11 mouse cellular contexts compared by ENCODE assay signal in genomic region chr16:88542488-88542887, GRCm38 (mm10). TPM values are rescaled to one million over a fixed set of nuclear protein-coding genes. Genes with fewer than 3 reads are reported as not detected.
DNase-seq lines count a peak whose midpoint lies in the region; ATAC-seq and TF ChIP-seq lines count a peak whose summit lies in the region.
"Had no signal": no experiment of that assay in that cellular context is flagged by ENCODE, and none has a peak within 500 bp of the region (broad histone marks: within the 10 kb centered on the region; RNA-seq: fewer than 3 reads in every experiment).

No protein-coding gene starts in this region.

- no peak overlapping the region for H3K27ac ChIP-seq in heart, adult 2 months
- H3K27ac ChIP-seq in heart, embryonic 12.5 days (ENCODE audit: poor library complexity, severe bottlenecking): no peak overlapping the region
- H3K27ac ChIP-seq in midbrain, postnatal 0 days (ENCODE audit: low read depth, low read length): no peak overlapping the region
- H3K27ac ChIP-seq in midbrain, embryonic 10.5 days (replicated peaks): no peak overlapping the region
- H3K27ac ChIP-seq: macrophage had no signal

- no peaks in the 10 kb centered on the region for H3K9me3 ChIP-seq in heart, embryonic 12.5 days (replicated peaks)
- H3K9me3 ChIP-seq in midbrain, postnatal 0 days (ENCODE audit: low read length): no peaks in the 10 kb centered on the region
- no peaks in the 10 kb centered on the region for H3K9me3 ChIP-seq in midbrain, embryonic 10.5 days (replicated peaks)

- intact Hi-C loops in heart, adult 2 months (cut with DNase I): no loop called here

- H3K4me1 ChIP-seq in heart, adult 2 months (ENCODE audit: control insufficient read depth, insufficient read depth, low read length): no peaks in the 10 kb centered on the region
- no peaks in the 10 kb centered on the region for H3K4me1 ChIP-seq in heart, embryonic 12.5 days (replicated peaks)
- no peaks in the 10 kb centered on the region for H3K4me1 ChIP-seq in midbrain, postnatal 0 days (ENCODE audit: insufficient read depth, low read length)
- H3K4me1 ChIP-seq in midbrain, embryonic 10.5 days: no peaks in the 10 kb centered on the region

- ATAC-seq in heart, embryonic 12.5 days (ENCODE audit: insufficient number of reproducible peaks, low FRiP score): no peak
- no peak for ATAC-seq in midbrain, postnatal 0 days (ENCODE audit: low FRiP score)
- ATAC-seq in megakaryocyte-erythroid progenitor cell, adult 5-6 weeks (replicated peaks; ENCODE audit: low FRiP score, low TSS enrichment, poor library complexity, severe bottlenecking): no peak

- WGBS in heart, adult 2 months: 54% methylated on average over 6 of the region's 6 CpGs
- 50% methylated on average over 6 of the region's 6 CpGs for WGBS in heart, embryonic 12.5 days
- 54% methylated on average over 6 of the region's 6 CpGs for WGBS in midbrain, postnatal 0 days
- WGBS in midbrain, embryonic 10.5 days: 54% methylated on average over 6 of the region's 6 CpGs

- no peak overlapping the region for H3K9ac ChIP-seq in heart, adult 2 months (ENCODE audit: low read depth, low read length)
- H3K9ac ChIP-seq in heart, embryonic 12.5 days: no peak overlapping the region
- H3K9ac ChIP-seq in midbrain, postnatal 0 days (replicated peaks; ENCODE audit: low read length, poor library complexity, severe bottlenecking): no peak overlapping the region

- TF ChIP-seq EP300 in heart, adult 2 months (IDR thresholded peaks at IDR 0.05; ENCODE audit: insufficient read depth, low read depth, low read length): no peak

- DNase-seq in heart, adult 2 months: no peak
- peak; percentile 40 for DNase-seq in midbrain, postnatal 0 days (ENCODE audit: low spot score)
- DNase-seq in midbrain, embryonic 10.5 days (ENCODE audit: low spot score): no peak
- DNase-seq in embryo, embryonic 11.5 days (ENCODE audit: low read depth, low spot score): peak; percentile 17
- peak; percentile 9 for DNase-seq in retina, adult 2 months (ENCODE audit: low read depth, low spot score)
- no peak for DNase-seq in right cerebral cortex, postnatal 10 days (ENCODE audit: low spot score in 2 of 2)

- H3K27me3 ChIP-seq in heart, adult 2 months (ENCODE audit: control insufficient read depth, insufficient read depth, low read length): no peaks in the 10 kb centered on the region
- H3K27me3 ChIP-seq in heart, embryonic 12.5 days (replicated peaks): no peaks in the 10 kb centered on the region
- no peaks in the 10 kb centered on the region for H3K27me3 ChIP-seq in midbrain, postnatal 0 days (ENCODE audit: insufficient read depth, low read length)
- no peaks in the 10 kb centered on the region for H3K27me3 ChIP-seq in midbrain, embryonic 10.5 days (ENCODE audit: low read depth, poor library complexity, severe bottlenecking)

- no peaks in the 10 kb centered on the region for H3K36me3 ChIP-seq in heart, adult 2 months (ENCODE audit: control insufficient read depth, insufficient read depth, low read length)
- no peaks in the 10 kb centered on the region for H3K36me3 ChIP-seq in heart, embryonic 12.5 days
- no peaks in the 10 kb centered on the region for H3K36me3 ChIP-seq in midbrain, postnatal 0 days (ENCODE audit: insufficient read depth, low read length)
- H3K36me3 ChIP-seq in midbrain, embryonic 10.5 days: no peaks in the 10 kb centered on the region

- no peak for TF ChIP-seq POLR2A in heart, adult 2 months (IDR thresholded peaks at IDR 0.05; ENCODE audit: insufficient read depth, low read depth, low read length)

- no peak overlapping the region for H3K4me2 ChIP-seq in heart, embryonic 12.5 days
- H3K4me2 ChIP-seq in midbrain, postnatal 0 days (ENCODE audit: low read depth, low read length, poor library complexity, severe bottlenecking): no peak overlapping the region

- TF ChIP-seq CTCF in heart, adult 2 months (IDR thresholded peaks at IDR 0.05): peak; percentile 42
- peak; percentile 63 for TF ChIP-seq CTCF in midbrain, postnatal 0 days (IDR thresholded peaks at IDR 0.05)

- H3K4me3 ChIP-seq in heart, adult 2 months: no peak overlapping the region
- no peak overlapping the region for H3K4me3 ChIP-seq in heart, embryonic 12.5 days
- H3K4me3 ChIP-seq in midbrain, postnatal 0 days (ENCODE audit: low read depth, low read length): no peak overlapping the region
- H3K4me3 ChIP-seq in midbrain, embryonic 10.5 days: no peak overlapping the region

- H3K79me2 ChIP-seq in heart, adult 2 months (replicated peaks; ENCODE audit: control insufficient read depth, insufficient read depth, low read length): no peaks in the 10 kb centered on the region

RNA-seq across cellular contexts. Expression of gene Cldn8, which starts 20.5 kb away (rescaled TPM):
- not detected for total RNA-seq in heart, adult 2 months (2021)
- polyA plus RNA-seq in heart, adult 2 months (2012; rRNA removed): 0.10 TPM in 1 of 2 replicates, not detected in the other
- polyA plus RNA-seq in heart, embryonic 12.5 days (2016; fragmentation: Nextera tagmentation; extraction: Ambion mirVana): 0.34 TPM in 1 of 2 replicates, not detected in the other
- not detected in 2 replicates for total RNA-seq in midbrain, postnatal 0 days (2014; rRNA removed)
- not detected in 2 replicates for polyA plus RNA-seq in midbrain, postnatal 0 days (2015; fragmentation: Nextera tagmentation; extraction: Ambion mirVana)
- polyA plus RNA-seq in midbrain, embryonic 10.5 days (2016; fragmentation: Nextera tagmentation; extraction: Ambion mirVana): 0.62 and 0.80 TPM in 2 replicates
- not detected in 2 replicates for total RNA-seq in megakaryocyte-erythroid progenitor cell, adult 5-6 weeks (2014; fragmentation: Nextera tagmentation)
- total RNA-seq in megakaryocyte-erythroid progenitor cell, adult 5-6 weeks (2017): not detected in 2 replicates
- polyA plus RNA-seq: macrophage; testis, adult 2 months had no signal

RNA-seq across cellular contexts. Expression of gene Cldn17, which starts 35.7 kb away (rescaled TPM):
- total RNA-seq in heart, adult 2 months (2021): not detected
- not detected in 2 replicates for polyA plus RNA-seq in heart, adult 2 months (2012; rRNA removed)
- polyA plus RNA-seq in heart, embryonic 12.5 days (2016; fragmentation: Nextera tagmentation; extraction: Ambion mirVana): not detected in 2 replicates
- not detected in 2 replicates for total RNA-seq in midbrain, postnatal 0 days (2014; rRNA removed)
- polyA plus RNA-seq in midbrain, postnatal 0 days (2015; fragmentation: Nextera tagmentation; extraction: Ambion mirVana): not detected in 2 replicates
- not detected in 2 replicates for polyA plus RNA-seq in midbrain, embryonic 10.5 days (2016; fragmentation: Nextera tagmentation; extraction: Ambion mirVana)
- not detected in 2 replicates for total RNA-seq in megakaryocyte-erythroid progenitor cell, adult 5-6 weeks (2014; fragmentation: Nextera tagmentation)
- not detected in 2 replicates for total RNA-seq in megakaryocyte-erythroid progenitor cell, adult 5-6 weeks (2017)
- polyA plus RNA-seq: gonadal fat pad, adult 2 months; macrophage; testis, adult 2 months had no signal

Comparison
In these comparisons a context has a peak if more than half of its experiments do, and no peak if none do; other contexts are left out.
1. DNase-seq: peak in midbrain, postnatal 0 days (single experiment), embryo, embryonic 11.5 days (single experiment) and retina, adult 2 months (single experiment); none in heart, adult 2 months (0 of 2), midbrain, embryonic 10.5 days (single experiment) and right cerebral cortex, postnatal 10 days (0 of 2).